Mouse (Mus musculus) mesoderm, embryonic 11.5 days (tissue): ENCODE results near the gene Fbxl15.

Experiments used
- DNase-seq: peaks from one replicate; pipeline ENCODE4 v3.0.0-alpha.2; 2012; ENCODE audit warnings: low read depth, low spot score

The Fbxl15 gene

GRCm38 (mm10) chr19:46322996-46323572 is 4.9 kb upstream of the Fbxl15 start:
- no peak for DNase-seq

DNA sequence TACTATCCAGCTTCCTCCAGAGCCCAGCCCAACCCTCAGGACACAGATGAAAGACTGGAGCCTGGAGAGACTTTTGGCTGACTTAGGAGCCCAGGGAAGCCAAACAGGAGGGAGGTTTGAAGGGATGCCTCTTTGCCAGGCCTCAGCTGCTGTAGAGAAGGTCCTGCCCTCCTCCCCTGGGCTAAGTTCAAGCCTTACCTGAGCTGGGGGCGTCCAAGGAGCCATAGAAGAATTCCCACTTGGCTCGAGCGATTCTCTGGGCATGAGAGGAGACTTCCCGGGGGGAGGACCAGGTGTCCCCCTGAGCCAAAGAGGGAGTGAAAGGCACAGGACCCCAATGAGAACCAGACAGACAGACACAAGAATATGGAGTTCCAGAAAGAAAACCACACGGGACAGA is 4.3 kb upstream of the Fbxl15 start:
- DNase-seq = no peak

DNA sequence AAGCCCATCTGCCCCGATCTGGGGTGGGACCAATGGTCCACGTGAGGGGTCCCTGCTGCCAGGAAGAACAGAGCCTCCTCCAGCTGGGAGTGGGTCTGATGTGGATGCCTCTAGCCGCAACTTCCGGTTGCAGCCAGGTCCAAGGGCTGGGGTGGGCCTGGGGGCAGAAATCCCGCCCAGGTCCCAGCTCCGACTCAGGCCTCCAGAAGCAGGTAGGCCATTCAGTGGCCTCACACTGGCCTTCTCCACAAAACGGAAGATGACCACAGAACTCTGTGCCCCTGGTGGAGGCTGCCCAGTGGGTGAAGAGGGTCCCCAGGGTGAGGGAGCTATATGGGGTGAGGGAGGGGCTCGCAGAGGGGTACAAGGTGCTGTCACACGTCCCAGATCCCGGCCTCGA is 3.6 kb upstream of the Fbxl15 start:
- no peak for DNase-seq

DNA sequence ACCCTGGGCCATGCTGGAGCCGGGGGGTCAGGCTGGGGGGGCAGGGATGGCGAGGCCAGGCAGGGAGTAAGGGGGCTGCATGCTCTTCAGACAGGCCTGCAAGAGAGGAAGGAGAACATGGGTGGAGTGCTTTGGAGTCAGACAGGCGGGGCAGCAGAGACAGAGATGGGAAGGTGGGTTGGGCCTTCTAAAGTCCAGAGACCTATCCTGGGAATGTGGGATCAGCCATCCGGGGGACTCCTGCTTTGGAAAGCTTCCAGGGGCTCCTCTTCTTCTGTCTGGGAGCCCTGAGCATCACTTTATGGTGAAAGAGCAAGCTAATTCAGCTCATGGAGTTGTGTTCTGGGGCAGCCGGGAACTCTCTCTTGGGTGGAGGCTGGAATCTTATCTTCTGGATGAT is 3.1 kb upstream of the Fbxl15 start:
- no peak for DNase-seq

- no peak for DNase-seq
Observed at GRCm38 (mm10) chr19:46326019-46326755, 1.8 kb upstream of the Fbxl15 start.

- peak; percentile 70 for DNase-seq
Observed at GRCm38 (mm10) chr19:46326756-46327305, 1.2 kb upstream of the Fbxl15 start, which contains the start of gene Psd. Gene Psd (minus strand): TSS chr19:46327156.

DNA sequence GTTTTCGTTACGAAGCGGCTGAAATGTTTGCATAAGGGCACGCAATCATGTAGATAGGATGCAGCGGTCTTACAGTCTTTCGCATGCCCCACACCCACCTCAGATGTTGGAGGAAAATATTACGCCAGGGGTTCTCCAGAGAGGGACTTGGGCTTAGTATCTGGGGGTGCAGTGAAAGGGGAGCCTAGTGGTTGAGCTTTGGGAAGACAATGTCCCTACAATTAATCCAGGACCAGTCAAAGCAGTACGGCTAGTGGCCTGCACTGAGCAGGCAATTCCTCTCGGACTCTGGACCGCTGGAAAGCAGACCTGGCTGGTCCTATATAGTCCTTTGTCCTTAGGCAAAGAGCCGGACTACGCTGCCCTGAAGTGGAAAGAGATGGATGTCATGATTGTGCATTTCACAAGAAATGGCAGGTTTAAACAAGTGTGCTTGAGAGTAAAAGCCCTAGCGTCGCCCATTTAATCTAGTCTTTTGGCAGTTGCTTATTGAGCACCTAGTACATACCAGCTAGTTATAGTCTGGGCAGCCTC is 386 bp upstream of the Fbxl15 start:
- DNase-seq = no peak

DNA sequence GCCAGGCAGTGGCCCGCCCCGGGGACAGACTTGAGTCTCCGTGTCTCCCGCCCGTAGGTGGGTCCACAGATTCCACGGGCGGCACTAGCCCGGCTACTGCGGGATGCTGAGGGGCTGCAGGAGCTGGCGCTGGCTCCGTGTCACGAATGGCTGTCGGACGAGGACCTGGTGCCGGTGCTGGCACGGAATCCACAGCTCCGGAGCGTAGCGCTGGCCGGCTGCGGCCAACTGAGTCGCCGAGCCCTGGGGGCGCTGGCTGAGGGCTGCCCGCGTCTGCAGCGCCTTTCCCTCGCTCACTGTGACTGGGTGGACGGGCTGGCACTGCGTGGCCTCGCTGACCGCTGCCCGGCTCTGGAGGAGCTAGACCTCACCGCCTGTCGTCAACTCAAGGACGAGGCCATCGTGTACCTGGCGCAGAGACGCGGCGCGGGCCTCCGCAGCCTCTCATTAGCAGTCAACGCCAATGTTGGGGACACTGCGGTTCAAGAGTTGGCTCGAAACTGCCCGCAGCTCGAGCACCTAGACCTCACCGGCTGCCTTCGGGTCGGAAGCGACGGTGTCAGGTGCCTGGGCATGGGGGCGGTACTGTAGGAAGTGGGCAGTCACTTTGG is 1.2 kb downstream of the Fbxl15 start:
- no peak for DNase-seq

DNA sequence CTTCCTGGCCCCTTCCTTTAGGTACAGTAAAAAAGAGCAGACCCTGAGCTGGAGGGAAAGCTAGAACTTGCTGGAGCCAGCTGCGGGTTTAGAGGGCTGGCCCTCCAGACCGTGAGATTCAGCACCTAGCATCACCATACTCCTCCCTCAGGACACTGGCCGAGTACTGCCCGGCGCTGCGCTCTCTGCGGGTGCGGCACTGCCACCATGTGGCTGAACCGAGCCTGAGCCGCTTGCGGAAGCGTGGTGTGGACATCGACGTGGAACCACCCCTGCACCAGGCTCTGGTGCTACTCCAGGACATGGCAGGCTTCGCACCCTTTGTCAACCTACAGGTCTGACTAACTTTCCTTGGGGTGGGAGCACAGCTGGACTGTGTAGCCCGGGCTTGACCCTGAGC is 2.0 kb downstream of the Fbxl15 start:
- DNase-seq = peak; percentile 79

- DNase-seq = no peak
Observed at GRCm38 (mm10) chr19:46330696-46331095, 2.7 kb downstream of the Fbxl15 start.

- no peak for DNase-seq
Observed at GRCm38 (mm10) chr19:46331326-46331725, 3.3 kb downstream of the Fbxl15 start.

DNA sequence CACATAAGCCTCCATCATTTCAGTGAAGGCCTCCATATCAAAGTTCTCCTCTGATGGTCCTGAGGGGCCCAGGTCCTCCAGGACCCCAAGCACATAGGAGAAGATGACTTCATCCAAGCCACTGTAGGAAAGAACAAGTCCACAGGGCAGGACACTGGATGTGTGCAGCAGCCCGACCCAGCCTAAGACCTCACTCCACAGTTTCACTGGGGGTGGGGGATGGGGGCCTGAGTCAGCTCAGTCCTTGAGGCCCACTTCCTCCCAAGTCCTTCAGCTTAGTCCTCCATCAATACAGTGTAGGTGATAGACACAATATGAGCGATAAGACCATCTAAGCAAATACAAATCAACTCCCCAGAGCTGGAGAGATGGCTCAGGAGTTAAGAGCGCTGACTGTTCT is 4.0 kb downstream of the Fbxl15 start:
- no peak for DNase-seq

- DNase-seq = no peak
Observed at GRCm38 (mm10) chr19:46332721-46333339, 4.8 kb downstream of the Fbxl15 start.

- no peak for DNase-seq
Observed at GRCm38 (mm10) chr19:46333906-46334305, 5.9 kb downstream of the Fbxl15 start.

- DNase-seq = no peak
Observed at GRCm38 (mm10) chr19:46337719-46338330, 9.8 kb downstream of the Fbxl15 start.

GRCm38 (mm10) chr19:46338331-46338936 is 10.4 kb downstream of the Fbxl15 start, which contains the start of gene Cuedc2:
Gene Cuedc2 (minus strand): TSS chr19:46338702.
- peak; percentile 96 for DNase-seq

DNA sequence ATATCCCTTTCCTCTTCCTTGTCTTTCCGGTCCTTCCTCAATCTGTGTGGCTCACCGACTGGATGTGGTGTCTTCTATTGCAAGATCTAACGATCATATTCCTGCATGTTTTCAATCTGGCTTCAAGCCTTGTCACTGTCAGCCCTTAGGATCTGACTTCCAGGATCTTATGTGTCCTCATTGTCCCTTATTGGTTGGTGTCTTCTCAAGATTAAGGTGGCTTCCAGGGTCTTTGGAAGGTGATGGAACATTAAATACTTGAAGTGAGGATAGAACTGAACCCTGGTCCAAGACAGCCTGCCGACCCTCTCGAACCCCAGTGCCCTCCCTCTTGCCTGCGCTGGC is 10.9 kb downstream of the Fbxl15 start:
- DNase-seq = no peak

- DNase-seq = no peak
Observed at GRCm38 (mm10) chr19:46339287-46339971, 11.4 kb downstream of the Fbxl15 start.

- no peak for DNase-seq
Observed at GRCm38 (mm10) chr19:46344710-46345419, 16.9 kb downstream of the Fbxl15 start.

DNA sequence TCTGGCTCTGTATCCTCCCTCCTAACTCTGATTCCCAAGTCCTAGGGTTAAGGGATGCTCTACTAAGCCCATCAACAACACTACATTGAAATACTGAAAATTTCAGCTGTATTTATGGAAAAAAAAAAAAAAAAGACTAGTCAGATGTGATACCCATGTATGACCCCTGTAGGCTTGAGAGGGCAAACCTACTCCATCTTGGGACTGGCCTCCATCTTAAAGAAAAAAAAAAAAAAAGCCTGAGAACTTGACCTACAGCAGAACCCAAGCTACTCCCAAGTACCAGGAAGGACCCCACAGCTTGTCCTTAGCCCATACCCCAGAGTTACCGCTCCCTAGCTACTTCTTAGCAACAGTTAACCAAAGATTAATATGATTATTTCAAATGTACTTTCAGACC is 19.2 kb downstream of the Fbxl15 start:
- DNase-seq = no peak
